Mouse (Mus musculus): ENCODE data around the gene Gart.
"Not testable (repeated sequence)": the region's sequence is repeated elsewhere in the genome, so short reads cannot be mapped to it uniquely, and the experiment has no call there.

Gene Gart

GRCm38 (mm10) chr16:91647461-91648219, 888 bp upstream of the Gart start, which contains the start of gene Son:
Gene Son, plus strand, starts transcription at chr16:91647506.
- peak; percentile 96 for DNase-seq (ENCODE audit: low read depth)

DNA sequence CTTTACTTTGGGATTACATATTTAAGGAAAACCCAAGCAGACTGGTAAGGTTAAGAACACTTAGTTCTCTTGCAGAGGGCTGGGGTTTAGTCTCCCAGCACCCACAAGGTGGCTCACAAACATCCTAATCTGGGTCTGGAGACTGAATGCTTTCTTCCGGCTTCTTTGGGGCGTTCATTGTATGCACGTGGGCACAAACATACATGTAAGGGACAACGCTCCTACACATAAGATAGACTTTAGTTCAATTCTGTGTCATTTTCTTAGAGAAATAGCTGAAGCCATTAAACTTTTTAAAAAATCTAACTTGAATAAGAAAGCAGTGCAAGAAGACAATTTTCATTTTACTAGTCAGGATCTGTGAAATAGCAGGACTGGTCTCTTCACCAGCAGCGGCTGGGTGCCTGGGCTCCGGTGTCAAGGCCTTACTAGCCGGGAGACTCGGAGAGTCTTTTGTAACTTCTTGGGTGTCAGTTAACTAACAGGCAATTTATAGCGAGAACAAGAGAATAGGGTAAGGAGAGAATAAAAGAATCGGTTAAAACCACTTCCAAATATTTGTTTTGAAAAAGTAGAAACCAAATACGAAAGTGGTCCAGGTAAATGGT, 653 bp downstream of the Gart start:
- peak; percentile 65 for DNase-seq (ENCODE audit: low read depth)

- DNase-seq (ENCODE audit: low read depth): not testable (repeated sequence)
Observed at GRCm38 (mm10) chr16:91645420-91645819, 1.3 kb downstream of the Gart start.

- no peak for DNase-seq (ENCODE audit: low read depth)
Observed at GRCm38 (mm10) chr16:91644901-91645300, 1.9 kb downstream of the Gart start.

DNA sequence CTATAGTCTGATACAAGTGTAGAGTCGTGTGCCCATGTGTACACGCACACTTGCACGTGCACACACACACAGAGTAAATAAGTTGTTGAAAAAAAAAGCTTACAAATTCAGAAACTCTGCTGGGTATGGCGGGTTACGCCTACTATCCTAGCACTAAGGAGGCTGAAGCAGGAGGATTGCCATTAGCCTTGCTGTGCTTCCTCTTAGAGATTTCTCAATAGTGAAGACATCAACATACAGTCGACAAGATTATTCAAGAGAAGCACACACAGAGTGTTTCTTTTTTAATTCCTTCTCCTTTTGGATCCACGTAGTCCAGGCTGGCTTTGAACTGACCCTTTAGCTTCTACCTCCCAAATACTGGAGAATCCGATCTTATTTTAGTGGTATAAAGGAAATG, 6.6 kb downstream of the Gart start:
- no peak for DNase-seq (ENCODE audit: low read depth)

DNA sequence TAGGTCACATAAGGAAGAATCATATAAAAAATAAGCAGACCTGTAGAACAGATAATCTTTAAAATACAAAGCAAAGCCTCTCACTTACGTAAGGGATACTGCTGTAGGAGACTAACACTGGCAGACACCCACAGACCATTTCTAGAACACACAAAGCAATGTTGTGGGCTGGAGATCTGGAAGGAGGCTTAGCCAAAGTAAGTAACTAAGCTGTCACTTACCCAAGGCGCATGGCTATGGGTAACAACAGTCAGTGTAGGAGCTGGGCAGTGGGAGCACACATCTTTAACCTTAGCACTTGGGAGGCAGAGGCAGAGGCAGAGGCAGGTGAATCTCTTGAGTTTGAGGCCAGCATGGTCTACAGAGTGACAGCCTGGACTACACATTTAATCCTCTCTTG, 7.1 kb downstream of the Gart start:
- DNase-seq (ENCODE audit: low read depth): no peak

DNA sequence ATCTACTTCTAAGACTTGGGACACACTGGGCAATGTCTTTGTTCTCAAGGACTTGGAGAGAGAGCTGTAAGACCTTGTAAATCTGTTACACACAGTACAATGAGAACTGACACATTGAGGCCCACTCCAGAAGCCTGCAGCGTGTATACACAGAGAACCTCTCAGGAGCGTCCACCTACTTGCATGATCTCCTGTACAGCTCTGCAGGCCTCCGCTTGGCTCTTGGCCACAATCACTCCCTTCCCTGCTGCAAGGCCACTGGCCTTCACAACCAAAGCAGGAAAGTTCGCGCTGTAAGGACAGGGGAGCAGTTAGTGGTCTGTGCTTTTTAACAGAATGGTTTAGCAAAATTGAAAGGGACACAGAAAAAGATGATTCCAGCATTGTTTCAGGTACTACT, 7.6 kb downstream of the Gart start:
- no peak for DNase-seq (ENCODE audit: low read depth)

GRCm38 (mm10) chr16:91633641-91634040, 13.1 kb downstream of the Gart start:
- DNase-seq (ENCODE audit: low read depth): no peak

DNA sequence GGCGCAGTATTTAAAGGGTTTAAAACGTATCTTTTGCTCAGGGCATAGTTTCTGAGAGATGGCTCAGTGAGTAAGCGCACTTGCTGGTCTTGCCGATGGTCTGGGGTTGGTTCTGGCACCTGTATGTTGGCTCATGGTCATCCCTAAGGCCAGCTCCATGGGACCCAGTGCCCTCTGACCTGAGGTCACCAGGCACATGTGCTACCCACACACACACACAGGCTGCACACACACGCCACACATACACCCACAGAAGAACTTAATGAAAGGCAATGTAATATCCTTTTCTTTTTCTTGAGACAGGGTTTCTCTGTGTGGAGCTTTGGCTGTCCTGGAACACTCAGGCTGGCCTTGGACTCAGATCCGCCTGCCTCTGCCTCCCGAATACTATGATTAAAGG, 13.8 kb downstream of the Gart start:
- no peak for DNase-seq (ENCODE audit: low read depth)

- no peak for DNase-seq (ENCODE audit: low read depth)
Observed at GRCm38 (mm10) chr16:91632439-91632838, 14.3 kb downstream of the Gart start.

DNA sequence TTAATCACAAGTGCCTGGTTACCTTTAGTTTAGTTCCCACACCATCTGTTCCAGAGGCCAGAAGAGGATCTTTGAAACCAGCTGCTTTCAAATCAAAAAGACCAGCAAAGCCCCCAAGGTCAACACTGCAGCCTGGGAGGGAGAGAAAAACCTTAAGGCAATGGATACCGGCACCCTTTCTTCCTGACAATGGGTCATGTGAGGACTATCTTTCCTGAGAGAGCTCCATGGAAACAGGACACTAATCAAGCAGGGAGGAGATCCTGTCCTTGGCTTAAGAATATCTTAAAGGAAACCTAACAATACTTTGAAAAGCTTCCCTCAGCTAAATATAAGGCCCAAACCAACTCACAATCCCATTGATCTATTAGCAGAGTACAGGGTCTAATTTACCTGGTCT, 16.2 kb downstream of the Gart start:
- DNase-seq (ENCODE audit: low read depth): no peak

GRCm38 (mm10) chr16:91629749-91630148, 17.0 kb downstream of the Gart start:
- no peak for DNase-seq (ENCODE audit: low read depth)

DNA sequence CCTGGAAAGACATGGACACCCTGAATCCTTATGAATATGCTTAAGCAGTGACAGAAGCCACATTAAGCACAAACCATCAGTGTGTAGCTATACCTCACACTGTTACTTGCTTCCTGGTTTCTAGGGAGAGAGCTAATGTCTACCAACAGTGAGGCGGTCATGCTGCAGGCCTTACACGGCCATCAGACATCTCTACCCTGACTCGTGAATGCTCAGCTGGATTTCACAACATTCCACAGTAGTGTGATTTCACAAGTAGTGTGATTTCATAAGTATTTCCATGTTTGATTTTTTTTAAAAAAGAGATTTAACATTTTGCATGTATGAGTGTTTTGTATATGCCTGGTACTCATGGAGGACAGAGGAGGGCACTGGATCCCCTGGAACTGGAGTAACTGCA, 18.1 kb downstream of the Gart start:
- peak; percentile 19 for DNase-seq (ENCODE audit: low read depth)

GRCm38 (mm10) chr16:91627831-91628230, 18.9 kb downstream of the Gart start:
- no peak for DNase-seq (ENCODE audit: low read depth)

GRCm38 (mm10) chr16:91623074-91623473, 23.7 kb downstream of the Gart start:
- no peak for DNase-seq (ENCODE audit: low read depth)

GRCm38 (mm10) chr16:91620991-91621390, 25.8 kb downstream of the Gart start:
- no peak for DNase-seq (ENCODE audit: low read depth)

GRCm38 (mm10) chr16:91620185-91620584, 26.6 kb downstream of the Gart start:
- no peak for DNase-seq (ENCODE audit: low read depth)

- peak; percentile 74 for DNase-seq (ENCODE audit: low read depth)
Observed at GRCm38 (mm10) chr16:91618511-91619501, 27.9 kb downstream of the Gart start, which contains the start of gene Dnajc28. Gene Dnajc28, minus strand, starts transcription at chr16:91619026.

DNA sequence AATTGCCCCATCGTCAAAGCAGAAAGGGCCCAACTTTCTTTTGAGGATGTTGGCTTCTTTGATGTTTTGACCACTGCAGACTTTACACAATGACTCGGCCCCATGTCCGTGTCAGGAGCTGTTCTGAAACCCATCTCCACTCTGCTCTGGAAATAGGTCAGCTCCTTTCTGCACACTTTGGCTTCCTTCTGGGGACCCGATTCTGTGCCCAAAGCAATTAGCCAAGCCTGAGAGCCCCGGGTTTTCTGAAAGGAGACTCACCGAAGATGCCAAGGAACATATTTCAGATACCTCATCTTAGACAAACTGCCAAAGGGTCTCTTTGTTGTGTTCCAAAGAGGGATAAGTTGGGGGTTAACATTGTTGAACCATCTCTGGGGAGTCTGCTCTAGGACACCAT, 32.2 kb downstream of the Gart start:
- no peak for DNase-seq (ENCODE audit: low read depth)

DNA sequence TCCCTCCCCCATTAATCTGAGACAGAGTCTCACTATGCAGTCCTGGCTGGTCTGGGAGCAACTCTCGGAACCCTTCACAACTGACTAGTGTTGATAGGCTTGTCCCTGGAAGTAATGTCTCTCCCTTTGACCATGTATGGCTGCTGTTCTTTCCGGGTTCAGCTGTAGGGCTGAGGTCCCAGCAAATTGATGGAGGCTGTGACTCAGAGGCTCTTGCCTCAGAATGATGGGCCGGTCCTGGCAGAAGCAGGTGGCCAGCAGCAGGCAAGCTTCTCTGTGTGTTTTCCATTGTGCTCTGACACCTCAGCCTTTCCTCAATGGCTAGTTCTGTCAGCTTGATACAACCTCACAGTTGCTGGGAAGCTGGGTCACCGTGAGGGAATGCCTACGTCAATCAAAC, 34.2 kb downstream of the Gart start:
- DNase-seq (ENCODE audit: low read depth): peak; percentile 61

- no peak for DNase-seq (ENCODE audit: low read depth)
Observed at GRCm38 (mm10) chr16:91611248-91611647, 35.5 kb downstream of the Gart start.

DNA sequence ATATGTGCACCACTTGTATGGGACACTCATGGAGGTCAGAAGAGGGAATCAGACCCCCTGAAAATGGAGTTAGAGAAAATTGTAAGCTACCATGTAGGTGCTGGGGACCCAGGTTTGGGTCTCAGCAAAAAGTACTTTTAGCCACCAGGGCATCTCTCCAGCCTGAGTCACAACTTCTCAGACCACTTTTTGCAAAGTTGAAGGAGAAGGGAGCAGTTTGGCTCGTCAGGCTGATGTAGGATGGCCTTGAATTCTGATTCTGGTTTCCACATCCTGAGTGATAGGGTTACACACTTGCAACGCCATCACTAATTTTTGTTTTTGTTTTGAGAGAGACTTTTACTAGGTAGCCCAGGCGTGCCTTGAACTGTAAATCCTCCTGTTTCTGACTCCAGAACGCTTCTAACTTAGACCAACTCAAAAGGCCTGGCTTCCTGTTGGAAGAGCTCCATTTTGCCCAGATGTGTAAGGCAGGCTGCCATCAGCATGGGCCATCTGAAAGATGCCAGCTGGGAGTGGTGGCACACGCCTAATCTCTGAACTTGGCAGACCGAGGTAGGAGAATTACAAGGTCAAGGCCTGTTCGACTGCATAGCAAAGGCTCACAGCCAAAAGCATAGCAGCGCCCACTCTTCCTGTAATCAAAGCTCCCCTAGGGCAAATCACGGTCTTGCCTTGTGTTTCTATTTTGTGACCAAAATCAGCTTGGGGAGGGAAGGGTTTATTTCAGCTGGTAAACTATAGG, 37.1 kb downstream of the Gart start:
- DNase-seq (ENCODE audit: low read depth): peak; percentile 63
